Mouse (Mus musculus) kidney, postnatal 25 days (tissue): ENCODE measurements around the gene Cdh9.
A peak's percentile ranks its signal among the peaks of the same experiment; 100 is the strongest.

Experiments
- DNase-seq, 2 experiments: peaks; one replicate each; pipeline ENCODE4 v3.0.0; 2021; ENCODE audit warnings: mixed read lengths in 2 of 2

Cdh9 gene

GRCm38 (mm10) chr15:16728470-16729011 is at the start of gene Cdh9:
Gene Cdh9 (plus strand): TSS chr15:16728756.
- peak in 1 of 2 experiments; percentile 26 for DNase-seq

GRCm38 (mm10) chr15:16679096-16679495 is 49.5 kb upstream of the Cdh9 start:
- no peak for DNase-seq

- no peak for DNase-seq
Observed at GRCm38 (mm10) chr15:16699821-16700220, 28.7 kb upstream of the Cdh9 start.

GRCm38 (mm10) chr15:16702340-16702739 is 26.2 kb upstream of the Cdh9 start:
- DNase-seq: no peak

- DNase-seq: no peak
Observed at GRCm38 (mm10) chr15:16739088-16739487, 10.5 kb downstream of the Cdh9 start.

GRCm38 (mm10) chr15:16746672-16747071 is 18.1 kb downstream of the Cdh9 start:
- no peak for DNase-seq

- DNase-seq: no peak
Observed at GRCm38 (mm10) chr15:16763252-16763651, 34.7 kb downstream of the Cdh9 start.

GRCm38 (mm10) chr15:16784575-16784974 is 56.0 kb downstream of the Cdh9 start:
- DNase-seq: no peak

GRCm38 (mm10) chr15:16792857-16793256 is 64.3 kb downstream of the Cdh9 start:
- no peak for DNase-seq

GRCm38 (mm10) chr15:16801302-16801701 is 72.7 kb downstream of the Cdh9 start:
- no peak for DNase-seq

GRCm38 (mm10) chr15:16810787-16811186 is 82.2 kb downstream of the Cdh9 start:
- DNase-seq: no peak

GRCm38 (mm10) chr15:16814035-16814434 is 85.5 kb downstream of the Cdh9 start:
- DNase-seq: no peak

GRCm38 (mm10) chr15:16834761-16835160 is 106.2 kb downstream of the Cdh9 start:
- DNase-seq: no peak

- no peak for DNase-seq
Observed at GRCm38 (mm10) chr15:16882542-16882941, 154.0 kb downstream of the Cdh9 start.

GRCm38 (mm10) chr15:16896674-16897073 is 168.1 kb downstream of the Cdh9 start:
- no peak for DNase-seq
